Mouse (Mus musculus) limb, embryonic 15.5 days (tissue): ENCODE measurements around the gene Dock4. TPM values are rescaled to one million over a fixed set of nuclear protein-coding genes. Genes with fewer than 3 reads are reported as not detected.

ENCODE experiments used
- ATAC-seq: fragments of 200-750 bp; cut with Nextera tagmentation; 2 replicates; pipeline ENCODE4 v1.8.0; 2017; ENCODE audit warnings: low read depth, moderate TSS enrichment; ENCODE audit not compliant: insufficient number of reproducible peaks, low FRiP score, low TSS enrichment
- H3K27ac ChIP-seq: fragments of 300-500 bp; sonication (generic); 2 replicates; pipeline ENCODE4 v1.5.1; 2015; ENCODE audit warnings: moderate library complexity, mild to moderate bottlenecking, inconsistent platforms
- H3K27me3 ChIP-seq: fragments of 300-500 bp; sonication (generic); 2 replicates; pipeline ENCODE4 v1.6.1; 2015; ENCODE audit warnings: inconsistent platforms
- H3K36me3 ChIP-seq: fragments of 300-500 bp; sonication (generic); 2 replicates; pipeline ENCODE4 v1.6.1; 2015; ENCODE audit warnings: inconsistent platforms
- H3K4me1 ChIP-seq: fragments of 300-500 bp; sonication (generic); 2 replicates; pipeline ENCODE4 v1.6.1; 2015; ENCODE audit warnings: inconsistent platforms
- H3K4me2 ChIP-seq: fragments of 300-500 bp; sonication (generic); 2 replicates; pipeline ENCODE4 v1.6.1; 2015; ENCODE audit warnings: mild to moderate bottlenecking, inconsistent platforms
- H3K4me3 ChIP-seq: fragments of 300-500 bp; sonication (generic); 2 replicates; pipeline ENCODE4 v1.5.1; 2015; ENCODE audit warnings: mild to moderate bottlenecking, inconsistent platforms
- H3K9ac ChIP-seq: fragments of 300-500 bp; sonication (generic); 2 replicates; pipeline ENCODE4 v1.6.1; 2015; ENCODE audit warnings: inconsistent platforms
- H3K9me3 ChIP-seq: fragments of 300-500 bp; sonication (generic); 2 replicates; pipeline ENCODE4 v1.6.1; 2016; ENCODE audit warnings: inconsistent platforms
- whole genome bisulfite sequencing: fragments of 180-500 bp; shearing (Covaris S2); methylation state at CpG from one replicate; pipeline ENCODE4 v1.1.7; 2015; 5-methylcytosine and 5-hydroxymethylcytosine counted together
- polyA plus RNA-seq: library from polyadenylated mRNA; unstranded; fragments of >200 nt; fragmentation: Nextera tagmentation; extraction: Ambion mirVana; gene quantifications from 2 replicates; pipeline ENCODE4 v1.2.1, GENCODE M21; 2015

The Dock4 gene
- polyA plus RNA-seq, 1 experiment from 2014 or later: 13.6 TPM

DNA sequence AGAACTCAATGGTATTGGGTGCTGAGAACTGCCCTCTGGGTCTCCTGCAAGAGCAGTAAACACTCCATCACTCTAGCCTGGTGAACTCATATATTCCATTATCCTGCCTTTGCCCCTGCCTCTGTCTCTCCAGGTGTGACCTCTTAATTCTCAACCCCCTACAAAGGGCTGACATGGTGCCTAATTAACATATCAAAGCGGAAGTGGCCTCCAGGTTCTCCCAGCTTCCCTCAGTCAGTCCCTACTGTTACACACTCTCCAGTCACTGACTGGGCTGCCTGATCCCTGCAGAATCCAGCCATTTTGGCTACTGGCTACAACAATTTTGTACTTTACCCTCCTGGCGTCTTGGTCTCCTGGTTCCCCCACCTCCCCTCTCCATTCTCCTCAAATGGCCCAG lies 441.7 kb downstream of the Dock4 start:
- Histone ChIP-seq H3K36me3 (no peaks in the 10 kb centered on the region), H3K9ac (no peak overlapping the region), H3K27ac (no peak overlapping the region; the same call in 1 of the 2 replicates), H3K4me1 (no peaks in the 10 kb centered on the region), H3K4me2 (no peak overlapping the region), H3K4me3 (no peak overlapping the region), H3K9me3 (no peaks in the 10 kb centered on the region), H3K27me3 (no peaks in the 10 kb centered on the region)
- no peak for ATAC-seq
- 67% methylated on average over 2 of the region's 2 CpGs for WGBS

- H3K9me3 ChIP-seq: no peaks in the 10 kb centered on the region
Measured at GRCm38 (mm10) chr12:40888261-40888791, 442.6 kb downstream of the Dock4 start.

GRCm38 (mm10) chr12:40888829-40889228 lies 443.1 kb downstream of the Dock4 start:
- 55% methylated on average over 1 of the region's 1 CpGs for WGBS
- no peaks in the 10 kb centered on the region for H3K36me3 ChIP-seq
- H3K4me2 ChIP-seq: no peak overlapping the region
- H3K27me3 ChIP-seq: no peaks in the 10 kb centered on the region
- 0 out of 2 replicates have a peak, but pooled peaks have one; percentile 6 for ATAC-seq
- H3K27ac ChIP-seq: no peak overlapping the region
- no peak overlapping the region for H3K4me3 ChIP-seq
- no peaks in the 10 kb centered on the region for H3K4me1 ChIP-seq
- H3K9ac ChIP-seq: no peak overlapping the region
- H3K9me3 ChIP-seq: no peaks in the 10 kb centered on the region

More at GRCm38 (mm10) chr12:40888261-40888791, 442.6 kb downstream of the Dock4 start:
- no peak overlapping the region for H3K4me2 ChIP-seq
- H3K4me1 ChIP-seq: no peaks in the 10 kb centered on the region
- H3K9ac ChIP-seq: no peak overlapping the region
- no peaks in the 10 kb centered on the region for H3K27me3 ChIP-seq
- H3K36me3 ChIP-seq: no peaks in the 10 kb centered on the region
- ATAC-seq: peak; percentile 52; the same call in 1 of the 2 replicates
- no peak overlapping the region for H3K4me3 ChIP-seq
- no peak overlapping the region for H3K27ac ChIP-seq
- 37% methylated on average over 2 of the region's 2 CpGs for WGBS

DNA sequence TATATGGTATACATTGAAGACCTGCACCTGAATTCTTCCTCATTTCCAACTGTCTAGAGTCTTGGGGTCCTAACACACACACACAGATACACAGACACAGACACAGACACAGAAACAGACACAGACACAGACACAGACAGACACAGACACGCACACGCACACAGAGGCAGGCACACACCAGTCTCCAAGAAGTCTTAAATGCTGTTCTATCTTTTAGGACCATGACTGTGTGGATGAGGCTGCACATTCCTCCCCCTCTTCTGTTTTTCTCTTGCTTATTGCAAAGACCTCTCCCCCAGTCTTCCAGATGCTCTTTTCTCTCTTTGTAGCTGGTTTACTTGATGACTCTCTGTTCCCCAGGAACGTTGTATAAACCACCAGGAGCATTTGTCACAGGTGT lies 443.8 kb downstream of the Dock4 start:
- H3K9ac ChIP-seq: no peak overlapping the region
- no peaks in the 10 kb centered on the region for H3K4me1 ChIP-seq
- H3K36me3 ChIP-seq: no peaks in the 10 kb centered on the region
- H3K9me3 ChIP-seq: no peaks in the 10 kb centered on the region
- H3K4me3 ChIP-seq: no peak overlapping the region
- no peaks in the 10 kb centered on the region for H3K27me3 ChIP-seq
- no peak for ATAC-seq
- H3K4me2 ChIP-seq: no peak overlapping the region
- 79% methylated on average over 3 of the region's 3 CpGs for WGBS
- H3K27ac ChIP-seq: no peak overlapping the region

- H3K4me1 ChIP-seq: no peaks in the 10 kb centered on the region
- no peaks in the 10 kb centered on the region for H3K36me3 ChIP-seq
- H3K4me3 ChIP-seq: no peak overlapping the region
- H3K9ac ChIP-seq: no peak overlapping the region
- H3K27me3 ChIP-seq: no peaks in the 10 kb centered on the region
- no peaks in the 10 kb centered on the region for H3K9me3 ChIP-seq
- ATAC-seq: no peak
- no peak overlapping the region for H3K27ac ChIP-seq
- H3K4me2 ChIP-seq: no peak overlapping the region
Measured at GRCm38 (mm10) chr12:40891168-40891567, 445.4 kb downstream of the Dock4 start.

GRCm38 (mm10) chr12:40893741-40894140 lies 448.0 kb downstream of the Dock4 start:
- no peaks in the 10 kb centered on the region for H3K9me3 ChIP-seq
- no peak overlapping the region for H3K9ac ChIP-seq
- no peak overlapping the region for H3K4me2 ChIP-seq
- H3K4me3 ChIP-seq: no peak overlapping the region
- no peak overlapping the region for H3K27ac ChIP-seq
- H3K27me3 ChIP-seq: no peaks in the 10 kb centered on the region
- no peak for ATAC-seq
- 68% methylated on average over 4 of the region's 7 CpGs for WGBS
- H3K4me1 ChIP-seq: no peaks in the 10 kb centered on the region
- H3K36me3 ChIP-seq: no peaks in the 10 kb centered on the region

DNA sequence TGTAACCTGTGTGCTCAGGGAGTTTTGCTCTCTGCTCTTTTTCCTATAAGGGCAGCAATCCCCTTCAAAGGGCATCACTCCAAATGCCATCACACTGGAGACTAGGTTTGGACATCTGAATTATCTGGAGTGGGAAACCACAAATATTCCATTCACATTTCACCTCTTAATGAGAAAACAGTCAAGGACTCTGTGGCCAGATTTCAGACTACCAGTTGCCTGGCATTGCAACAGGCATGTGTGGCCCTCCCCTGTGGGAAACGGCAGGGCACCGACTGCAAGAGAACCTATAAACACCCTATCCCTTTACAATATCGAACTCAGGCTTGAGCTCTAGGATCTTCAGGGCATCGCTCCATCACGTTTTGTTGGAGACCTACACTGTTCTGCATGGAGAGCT lies 448.9 kb downstream of the Dock4 start:
- no peaks in the 10 kb centered on the region for H3K27me3 ChIP-seq
- H3K4me1 ChIP-seq: no peaks in the 10 kb centered on the region
- ATAC-seq: no peak
- no peak overlapping the region for H3K4me3 ChIP-seq
- H3K4me2 ChIP-seq: no peak overlapping the region
- H3K9ac ChIP-seq: no peak overlapping the region
- H3K9me3 ChIP-seq: no peaks in the 10 kb centered on the region
- H3K27ac ChIP-seq: no peak overlapping the region
- H3K36me3 ChIP-seq: no peaks in the 10 kb centered on the region
- 82% methylated on average over 5 of the region's 5 CpGs for WGBS

Other genes with a start within 250 kb of the Dock4 start
- gene Lsmem1, start 246.5 kb upstream of the Dock4 start, polyA plus RNA-seq: 1.2 and 3.9 TPM in 2 replicates
- gene Ifrd1, start 197.4 kb upstream of the Dock4 start, polyA plus RNA-seq: 98.2 and 105 TPM in 2 replicates
- gene Zfp277, start 50 bp upstream of the Dock4 start, polyA plus RNA-seq: 33.7 and 35.2 TPM in 2 replicates